Mouse (Mus musculus) spleen, adult 2 months (tissue): ENCODE measurements around the gene Fras1.

Source experiments
- CTCF ChIP-seq: fragments of 200-500 bp; IDR thresholded peaks from 2 replicates; pipeline ENCODE4 v1.5.1; 2011; ENCODE audit warnings: mild to moderate bottlenecking, inconsistent platforms; ENCODE audit not compliant: insufficient read depth, insufficient read length, insufficient replicate concordance; ENCODE audit errors: extremely low read depth
- POLR2A ChIP-seq: fragments of 200-500 bp; IDR thresholded peaks from 2 replicates; pipeline ENCODE4 v1.6.1; 2011; ENCODE audit warnings: low read depth, low read length, inconsistent platforms

DNA sequence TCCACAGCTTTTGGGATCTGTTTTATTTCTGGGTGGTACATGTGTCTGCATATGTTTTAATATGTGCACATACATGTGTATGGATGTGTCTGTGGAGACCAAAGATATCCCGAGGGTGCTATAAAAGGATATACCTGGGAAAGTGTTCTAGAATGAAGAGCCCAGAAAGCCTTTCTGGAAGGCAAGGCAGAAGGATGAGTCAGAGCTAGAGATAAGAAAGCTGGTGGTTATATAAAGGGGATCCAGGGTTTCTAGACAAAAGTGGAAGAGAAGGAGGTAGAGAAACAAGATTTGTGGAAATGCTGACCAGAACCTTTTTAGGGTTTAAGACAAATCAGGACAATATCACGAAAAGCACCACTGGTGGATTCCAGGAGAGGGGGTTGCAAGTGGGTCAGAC lies 267.5 kb downstream of the Fras1 start:
- TF ChIP-seq POLR2A (no peak), CTCF (no peak)
